Mouse (Mus musculus): Measurements from ENCODE around the gene Gmpr. TPM values are rescaled to one million over a fixed set of nuclear protein-coding genes. Genes with fewer than 3 reads are reported as not detected.

Gene Gmpr
- total RNA-seq, 1 experiment from 2014 or later: 201 TPM

DNA sequence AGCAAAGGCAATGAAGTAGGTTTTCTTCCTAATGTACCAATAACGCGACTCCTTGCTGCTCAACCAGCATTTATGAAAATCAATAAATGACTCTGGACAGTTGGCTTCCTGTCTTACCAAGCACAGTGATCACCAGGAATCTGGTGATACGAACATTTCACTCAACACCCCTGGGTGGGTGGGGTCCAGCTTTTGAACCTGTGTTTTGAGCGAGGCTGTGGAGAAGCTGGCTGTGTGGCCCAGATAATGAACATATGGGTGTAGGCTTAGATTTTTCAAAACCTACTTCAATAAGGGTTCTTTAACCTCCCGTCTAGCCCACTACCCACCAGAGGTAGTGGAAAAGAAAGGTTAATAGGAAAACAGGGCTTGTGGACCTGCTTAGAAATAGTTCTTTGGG is 4.5 kb upstream of the Gmpr start:
- no peak for DNase-seq

DNA sequence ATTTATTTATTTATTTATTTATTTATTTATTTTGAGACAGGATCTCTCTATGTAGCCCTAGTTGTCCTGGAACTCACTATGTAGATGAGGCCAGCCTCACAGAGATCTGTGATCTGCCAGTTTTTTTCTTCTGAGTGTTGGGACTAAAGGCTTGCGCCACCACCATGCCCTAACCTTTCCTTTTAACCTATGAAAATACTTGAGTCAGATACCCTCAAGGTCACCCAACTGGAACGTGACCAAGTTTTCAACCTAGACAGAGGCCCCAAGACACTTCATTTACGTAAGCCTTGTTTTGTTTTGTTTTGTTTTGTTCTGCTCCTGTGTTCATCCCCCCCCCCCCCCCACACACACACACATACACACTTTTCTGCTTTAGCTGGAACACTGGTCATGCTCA is 1.7 kb upstream of the Gmpr start:
- peak; percentile 81 for DNase-seq

DNA sequence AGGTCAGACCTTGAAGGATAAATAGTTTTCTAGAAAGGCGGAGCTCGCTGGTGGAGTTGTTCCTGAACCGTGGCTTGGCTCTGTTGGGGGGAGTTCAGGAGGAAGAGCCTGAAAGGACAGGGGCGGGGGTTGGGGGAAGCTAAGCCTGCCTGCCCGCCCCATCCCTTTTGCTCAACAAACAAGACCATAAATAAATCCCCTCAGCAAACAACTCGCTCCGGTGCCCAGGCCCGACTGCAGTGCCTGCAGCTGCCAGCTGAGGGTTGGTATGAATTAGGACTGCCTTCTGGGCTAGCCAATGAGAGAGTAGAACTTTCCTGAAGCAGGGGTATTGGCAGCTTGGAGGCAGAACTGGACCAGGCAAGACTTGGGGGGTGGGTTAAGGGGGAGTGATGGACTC is 1.3 kb downstream of the Gmpr start:
- peak; percentile 82 for DNase-seq

DNA sequence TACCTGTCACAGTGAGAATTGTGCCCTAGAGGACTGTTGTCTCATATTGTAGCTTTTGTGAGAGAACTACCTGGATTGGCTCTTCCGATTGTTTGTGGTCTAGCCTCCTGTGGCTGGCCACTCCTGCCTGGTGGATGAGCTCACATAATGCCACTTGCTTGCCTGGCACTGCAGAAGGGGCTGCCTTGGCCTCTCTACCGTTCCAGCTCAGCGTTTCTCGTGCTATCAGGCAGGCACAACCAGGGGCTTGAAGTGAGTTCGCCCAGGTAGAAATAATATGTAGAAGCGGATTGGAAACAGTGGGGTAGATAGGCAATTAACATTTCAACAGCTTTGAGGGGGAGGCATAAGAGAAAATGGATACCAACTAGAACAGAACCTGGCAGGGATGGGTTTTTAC is 2.1 kb downstream of the Gmpr start:
- no peak for DNase-seq

DNA sequence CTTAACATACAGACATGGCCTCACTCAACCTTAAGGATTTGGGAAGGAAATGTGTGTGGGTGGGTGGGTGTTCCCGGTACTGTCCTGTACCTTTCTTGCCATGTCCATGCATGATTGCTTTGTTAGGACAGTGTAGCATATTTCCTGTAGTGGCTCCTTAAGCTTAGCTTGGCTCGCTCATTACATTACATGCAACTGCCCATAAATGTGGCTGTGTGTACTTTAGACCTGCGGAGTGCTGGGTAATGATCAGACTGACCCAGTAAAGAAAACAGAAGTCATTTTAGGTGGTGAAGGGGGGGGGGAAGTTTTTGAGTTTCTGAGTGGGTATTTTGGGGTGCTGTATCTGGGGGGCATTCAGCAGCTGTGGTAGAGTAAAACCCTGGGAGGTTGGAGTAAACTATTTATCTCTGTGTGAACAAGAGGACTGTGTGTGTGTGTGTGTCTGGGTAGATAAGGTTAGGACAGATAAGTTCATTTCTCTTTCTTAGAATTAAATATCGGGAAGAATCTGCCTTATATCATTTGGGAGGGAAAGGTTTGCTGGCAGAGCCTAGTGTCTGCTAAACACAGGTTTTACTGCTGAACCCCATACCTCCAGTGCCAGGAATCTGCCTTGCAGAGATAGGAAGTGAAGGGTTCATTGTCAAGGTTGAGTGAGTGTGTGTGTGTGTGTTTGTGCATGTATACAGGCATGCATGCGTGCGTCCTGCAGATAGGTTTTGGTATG is 4.6 kb downstream of the Gmpr start:
- no peak for DNase-seq

DNA sequence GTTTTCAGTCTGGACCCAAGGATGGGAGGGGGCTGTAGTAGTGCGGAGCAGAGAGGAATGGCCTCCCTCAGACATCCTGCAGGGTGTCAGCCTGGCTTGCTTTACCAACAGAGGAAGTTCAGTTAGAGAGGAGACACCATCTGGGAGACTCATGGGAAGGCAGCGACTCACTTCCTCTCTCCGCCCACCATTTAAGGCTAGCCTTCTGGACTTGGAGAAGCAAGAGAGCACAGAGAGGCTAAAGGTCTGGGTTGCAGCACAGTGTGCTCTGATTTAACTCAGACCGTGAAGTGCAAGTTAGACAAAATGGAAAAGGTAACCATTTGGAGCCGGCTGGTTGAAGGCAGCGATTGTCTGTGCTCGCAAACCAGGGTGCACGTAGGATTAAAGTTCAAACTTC is 5.3 kb downstream of the Gmpr start:
- DNase-seq: peak; percentile 44

DNA sequence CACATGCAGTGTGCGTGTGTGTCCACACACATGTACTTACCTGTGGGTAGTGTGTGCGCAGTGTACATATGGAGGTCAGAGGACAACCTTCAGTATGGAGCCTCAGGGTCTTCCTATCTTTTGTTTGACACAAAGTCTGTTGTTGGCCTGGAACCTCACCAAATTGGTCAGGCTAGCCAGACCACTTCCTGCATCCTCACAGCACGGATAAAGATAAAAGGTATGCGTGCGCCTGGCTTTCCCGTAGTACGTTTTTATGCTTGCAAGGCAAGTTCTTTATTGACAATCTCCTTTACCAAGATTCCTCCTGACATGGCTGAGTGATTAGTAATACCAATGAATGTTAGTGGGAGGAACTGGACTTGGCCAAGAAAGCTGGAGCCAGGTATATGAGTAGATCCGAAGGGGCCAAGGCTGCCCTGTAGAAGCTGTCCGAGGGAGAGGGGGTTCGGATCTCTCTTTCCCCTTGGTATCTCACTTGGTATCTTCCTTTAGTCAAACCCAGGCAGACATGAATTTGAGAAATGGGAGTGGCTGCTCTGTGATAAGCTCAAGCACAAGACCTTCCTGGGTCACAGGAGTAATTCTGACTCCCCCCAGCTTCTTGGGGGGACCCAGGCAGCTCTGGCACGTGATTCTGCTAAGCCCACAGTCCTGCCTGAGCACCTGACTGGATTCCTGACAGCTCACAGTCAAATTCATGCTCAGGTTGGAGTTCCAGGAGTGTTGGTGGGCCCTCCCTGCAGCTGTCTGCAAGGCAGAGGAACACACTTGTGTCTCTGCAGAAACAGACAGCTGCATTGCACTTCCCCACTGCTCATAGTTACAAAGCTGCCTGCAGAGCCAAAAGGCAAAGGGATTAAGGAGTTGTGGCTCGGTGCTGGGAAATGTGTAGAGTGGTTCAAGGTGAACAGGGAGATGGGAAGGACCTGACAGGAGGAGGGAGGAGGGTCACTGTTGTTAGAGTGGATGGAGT is 6.1 kb downstream of the Gmpr start:
- no peak for DNase-seq

DNA sequence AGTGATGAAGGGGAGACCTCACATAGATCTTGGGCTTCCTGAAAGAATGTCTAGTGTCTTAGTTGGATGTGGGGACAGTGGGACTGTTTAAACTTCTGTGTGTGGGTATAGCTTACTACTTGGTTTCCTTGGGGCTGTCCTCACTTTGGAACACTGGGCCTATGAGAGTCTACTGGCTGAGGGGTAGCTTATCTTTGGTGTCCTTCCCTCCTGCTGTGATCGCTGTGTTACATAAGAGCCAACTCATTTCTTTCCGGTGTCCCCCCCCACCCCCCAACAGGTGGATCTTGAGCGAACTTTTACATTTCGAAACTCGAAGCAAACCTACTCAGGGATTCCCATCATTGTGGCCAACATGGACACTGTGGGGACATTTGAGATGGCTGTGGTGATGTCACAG is 6.9 kb downstream of the Gmpr start:
- DNase-seq: no peak

DNA sequence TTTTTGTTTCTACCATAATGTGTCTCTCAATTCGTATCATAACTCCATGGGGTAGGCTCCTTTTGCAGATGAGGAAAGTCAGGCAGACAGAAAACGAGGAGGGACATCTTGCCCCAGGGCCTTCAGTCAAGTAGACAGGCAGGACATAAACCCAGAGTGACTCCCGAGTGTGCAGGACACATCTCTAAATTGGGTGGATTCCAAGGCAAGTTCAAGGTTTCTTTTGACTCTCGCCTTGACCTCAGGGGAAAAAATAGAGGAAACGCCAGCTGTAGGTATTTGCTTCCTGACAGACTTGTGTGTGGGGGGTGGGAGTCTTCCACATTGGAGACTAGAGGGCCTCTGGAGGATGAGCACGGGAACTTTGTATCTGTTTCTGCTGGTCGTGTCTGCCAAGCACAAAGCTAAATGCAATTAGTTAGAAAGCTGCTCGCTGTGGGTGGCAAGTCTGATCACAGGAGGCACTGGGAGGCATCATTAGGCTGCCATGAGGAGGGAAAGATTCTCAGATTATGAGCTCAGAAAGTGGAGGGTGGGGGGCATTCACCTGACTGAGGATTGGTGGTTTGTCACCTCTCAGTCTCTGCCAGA is 7.7 kb downstream of the Gmpr start:
- no peak for DNase-seq

DNA sequence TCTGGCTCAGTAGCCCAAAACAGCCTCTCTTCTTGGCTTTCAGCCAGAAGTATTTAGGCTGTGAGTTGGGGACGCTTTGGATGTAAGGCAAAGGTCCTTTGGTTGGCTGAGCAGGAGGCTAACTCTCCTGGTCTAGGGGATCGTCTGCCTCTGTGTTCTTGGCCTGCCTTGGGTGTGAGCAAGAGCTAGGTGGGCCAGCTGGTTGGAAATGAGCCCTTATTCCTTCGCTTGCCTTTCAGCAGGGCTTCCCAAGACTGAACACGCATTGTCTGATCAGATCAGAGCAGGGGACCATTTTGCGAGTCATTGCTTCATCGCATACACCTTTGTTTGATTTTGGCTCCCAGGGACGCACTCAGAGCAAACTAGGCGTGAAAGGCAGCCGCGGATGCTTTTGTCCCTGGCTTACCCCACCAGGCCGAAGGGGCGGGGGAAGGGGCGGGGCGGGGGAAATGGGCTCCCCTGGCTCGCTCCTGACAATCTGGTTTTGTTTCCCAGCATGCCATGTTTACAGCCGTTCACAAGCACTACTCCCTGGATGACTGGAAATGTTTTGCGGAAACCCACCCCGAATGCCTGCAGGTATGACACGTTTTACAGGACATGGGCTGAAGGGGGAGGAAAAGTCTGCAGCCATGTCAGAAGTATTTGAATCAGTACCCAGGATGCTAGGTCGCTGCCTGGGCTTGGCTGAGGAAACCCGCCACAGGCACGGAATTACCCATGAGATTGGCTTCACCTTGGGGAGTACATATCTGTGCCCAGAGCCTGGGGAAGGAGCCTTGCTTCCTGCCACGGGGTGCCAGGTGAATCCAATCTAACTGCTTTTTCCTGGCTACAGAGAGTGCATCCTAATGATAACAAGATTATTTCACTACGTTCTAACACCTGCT is 9.5 kb downstream of the Gmpr start:
- DNase-seq: peak; percentile 52

DNA sequence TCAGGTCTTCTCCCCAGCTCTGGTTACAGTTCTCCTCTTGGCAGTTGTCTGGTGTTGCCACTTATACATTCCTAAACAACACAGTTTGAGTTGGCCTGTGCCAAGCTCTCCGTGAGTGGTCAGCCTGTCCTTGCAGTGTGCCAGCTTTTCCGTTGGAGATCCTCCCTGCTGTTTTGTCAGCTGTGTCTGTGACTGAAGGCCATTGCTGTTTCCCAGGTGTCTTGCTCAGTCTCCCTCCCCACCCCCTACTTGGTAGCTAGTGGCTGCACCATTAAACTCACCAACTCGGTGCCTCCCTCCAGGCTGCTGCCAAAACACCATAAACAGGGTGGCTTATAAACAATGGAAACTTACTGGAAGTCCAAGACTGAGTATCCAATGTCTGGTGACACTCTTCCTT is 17.1 kb downstream of the Gmpr start:
- peak; percentile 75 for DNase-seq

DNA sequence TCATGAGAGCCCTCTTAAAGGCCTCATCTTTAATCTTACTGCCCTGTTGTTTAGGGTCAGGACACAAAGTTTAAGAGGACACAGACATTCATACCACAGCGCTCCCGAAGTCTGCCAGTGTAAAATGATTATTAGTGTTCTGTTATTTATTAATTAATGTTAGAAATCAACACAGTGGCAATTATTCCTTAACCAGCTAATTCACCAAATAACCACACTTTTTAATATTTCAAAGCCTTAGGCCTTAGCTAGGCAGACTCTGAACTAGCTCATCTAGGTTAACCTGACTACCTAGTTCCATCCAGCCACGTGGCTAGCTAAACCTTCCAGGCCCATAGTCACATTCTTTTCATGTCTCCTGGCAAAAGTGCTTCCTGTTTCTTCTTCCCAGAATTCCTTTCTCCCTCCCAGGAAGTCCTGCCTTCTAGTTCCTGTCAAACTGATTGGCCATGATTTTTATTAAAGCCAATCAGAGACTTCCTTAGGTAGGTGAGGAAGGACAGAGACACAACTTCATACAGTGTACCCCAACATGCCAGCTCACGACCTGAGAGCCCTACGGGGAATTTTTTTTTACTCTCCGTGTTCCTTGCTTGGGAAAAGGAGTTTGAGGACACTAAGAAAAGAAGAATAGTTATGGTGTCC is 17.7 kb downstream of the Gmpr start:
- no peak for DNase-seq

DNA sequence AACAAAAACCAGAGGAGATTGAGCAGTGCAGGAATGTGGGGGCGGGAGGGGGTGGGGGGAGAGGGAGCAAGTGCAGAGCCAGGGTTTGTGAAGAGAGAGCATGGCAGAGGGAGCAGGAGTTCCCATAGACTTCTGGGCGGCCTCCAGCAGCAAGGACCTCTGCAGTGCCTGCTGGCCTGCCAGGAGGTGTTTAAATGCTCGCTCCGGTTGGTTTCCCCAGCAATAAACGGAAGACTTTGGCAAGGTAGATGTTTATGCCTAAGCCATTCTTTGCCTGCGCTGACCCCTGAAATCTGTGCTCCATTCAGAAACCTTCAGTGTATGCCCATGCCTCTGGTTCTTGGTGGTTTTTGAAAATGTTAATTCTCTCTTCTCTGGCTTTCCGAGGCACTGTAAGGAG is 19.0 kb downstream of the Gmpr start:
- DNase-seq: no peak

DNA sequence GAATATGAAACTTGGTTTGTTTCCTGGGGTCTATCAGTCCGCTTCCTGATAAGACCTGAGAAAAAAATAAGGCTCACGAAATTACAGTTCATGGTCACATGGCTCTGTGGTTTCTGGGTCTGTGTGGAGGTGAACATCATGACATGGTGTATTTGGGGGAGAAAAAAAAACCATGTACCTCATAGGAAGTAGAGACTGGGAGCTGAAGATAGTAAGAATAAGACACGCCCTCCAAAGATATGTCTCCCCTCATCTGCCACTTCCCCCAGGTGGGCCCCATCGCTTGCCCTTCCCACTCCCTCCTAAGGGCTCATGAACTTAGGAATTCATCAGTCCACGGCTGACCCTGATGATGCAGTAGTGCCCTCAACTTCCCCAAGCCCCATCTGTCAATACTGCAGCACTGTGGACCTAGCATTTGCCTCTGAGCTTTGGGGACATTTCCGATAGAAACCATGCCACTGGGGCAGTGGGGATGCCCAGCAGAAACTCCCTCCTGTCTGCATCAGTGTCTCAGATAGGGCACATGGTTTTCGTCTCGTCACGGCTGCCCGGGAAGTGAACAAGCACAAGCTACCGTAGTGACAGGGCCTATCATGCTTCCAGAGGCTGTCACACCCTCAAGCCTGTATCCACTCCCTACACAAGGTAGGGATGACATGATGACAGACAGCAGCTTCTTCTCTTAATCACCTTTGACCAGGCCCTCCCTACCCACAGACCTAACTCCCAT is 20.2 kb downstream of the Gmpr start:
- DNase-seq: no peak

DNA sequence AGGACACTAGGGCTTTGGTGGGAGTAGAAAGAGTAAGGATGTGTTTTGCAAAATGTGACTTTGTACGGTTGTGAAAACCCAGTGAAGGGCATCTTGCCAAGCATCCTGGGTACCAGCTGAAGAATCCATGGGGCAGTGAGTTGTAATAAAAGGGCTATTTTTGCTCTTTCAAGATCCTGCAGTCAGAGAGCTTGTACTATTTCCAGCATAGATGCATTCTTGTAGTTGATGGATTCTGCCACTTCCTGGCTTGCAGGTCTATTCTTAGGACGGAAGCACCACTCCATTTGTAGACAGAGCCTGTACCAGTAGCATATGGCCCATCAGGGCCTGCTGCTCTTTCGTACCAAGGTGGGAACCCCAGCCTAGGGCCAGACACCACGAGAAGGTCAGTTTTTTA is 21.5 kb downstream of the Gmpr start:
- DNase-seq: no peak

DNA sequence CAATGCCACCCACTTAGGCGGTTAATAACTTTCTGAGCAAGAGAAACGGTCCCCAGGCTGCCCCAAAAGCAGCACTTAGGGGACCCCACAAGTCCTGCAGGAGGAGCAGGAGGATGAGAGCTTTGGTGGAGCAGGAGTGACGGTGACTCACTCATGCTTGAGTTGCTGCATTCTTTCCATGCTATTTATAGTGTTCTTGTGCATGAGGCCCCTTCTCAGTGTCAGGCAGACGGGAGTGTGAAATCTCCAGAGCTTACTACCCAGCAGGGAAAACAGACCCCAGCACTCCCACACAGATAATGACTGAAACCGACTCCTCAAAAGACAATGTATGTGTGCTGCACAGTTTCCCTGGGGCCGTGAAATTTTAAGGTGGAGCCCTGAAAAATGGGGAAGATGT is 23.5 kb downstream of the Gmpr start:
- DNase-seq: no peak

DNA sequence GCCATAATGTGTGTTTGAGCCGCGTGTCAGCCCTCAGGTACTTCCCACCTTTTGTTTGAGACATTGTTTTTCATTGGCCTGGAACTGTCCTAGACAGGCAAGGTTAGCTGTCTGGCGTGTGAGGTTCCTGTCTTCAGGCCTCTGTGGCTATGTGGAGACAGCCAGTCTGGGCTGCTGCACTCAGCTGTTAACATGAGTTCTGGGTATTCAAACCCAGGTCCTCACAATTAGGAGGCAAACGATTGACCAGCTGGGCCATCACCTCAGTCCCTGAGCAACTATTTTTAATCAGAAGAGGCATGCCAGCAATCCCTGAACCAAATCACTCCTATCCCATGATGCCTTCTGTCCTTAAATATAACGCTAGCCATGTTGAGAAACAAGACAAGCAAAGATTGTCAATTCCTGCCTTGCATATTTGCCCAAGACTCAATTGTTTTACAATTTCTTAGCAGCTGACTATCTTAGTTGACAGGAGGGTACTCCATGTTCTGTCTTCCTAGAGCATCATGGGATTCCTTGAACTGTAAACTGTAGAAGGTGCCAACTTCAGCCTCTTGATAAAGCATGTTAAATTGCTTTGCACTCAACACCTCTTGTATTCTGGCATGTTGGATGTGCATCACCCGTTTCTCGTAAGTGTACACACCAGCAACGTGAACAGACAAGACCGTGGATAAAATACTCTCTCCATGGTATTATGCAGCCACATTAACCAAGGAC is 28.6 kb downstream of the Gmpr start:
- DNase-seq: no peak

DNA sequence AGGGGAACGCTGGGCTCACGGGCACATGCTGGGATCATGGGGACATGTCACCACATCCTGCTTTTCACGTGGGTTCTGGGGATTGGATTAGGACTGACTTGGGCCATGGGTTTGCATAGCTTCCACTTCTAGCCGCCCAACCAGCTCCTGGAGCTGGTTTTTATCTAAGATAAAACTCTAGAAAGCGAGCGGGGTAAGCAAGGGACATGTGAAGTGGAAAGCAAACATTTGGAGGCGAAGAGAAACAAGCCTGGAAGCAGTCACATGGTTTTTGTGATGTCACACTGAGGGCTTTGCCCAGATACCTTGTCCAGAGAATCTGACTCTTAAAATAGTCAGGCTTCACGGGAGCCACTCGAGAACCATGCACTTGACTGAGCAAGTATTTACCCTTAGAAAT is 29.9 kb downstream of the Gmpr start:
- no peak for DNase-seq

DNA sequence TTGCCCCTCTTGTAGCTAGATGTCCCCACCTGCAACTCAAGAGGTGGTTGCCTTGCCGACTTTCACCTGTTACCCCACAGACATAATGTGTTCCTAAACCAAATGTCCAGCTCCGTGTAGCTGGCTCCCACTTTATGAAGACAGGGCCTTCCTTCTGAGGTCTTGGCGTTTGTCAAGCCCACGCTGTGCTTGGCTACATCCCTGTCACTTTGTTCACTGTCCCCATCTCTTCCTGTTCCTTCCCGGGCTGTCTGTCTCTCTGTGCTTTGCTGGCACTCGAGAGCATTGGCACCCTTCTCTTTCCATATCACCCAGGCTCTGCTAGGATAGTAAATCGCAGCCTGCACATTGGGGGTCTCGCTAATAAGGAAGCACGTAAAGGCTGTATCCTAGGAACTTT is 30.8 kb downstream of the Gmpr start:
- DNase-seq: no peak

DNA sequence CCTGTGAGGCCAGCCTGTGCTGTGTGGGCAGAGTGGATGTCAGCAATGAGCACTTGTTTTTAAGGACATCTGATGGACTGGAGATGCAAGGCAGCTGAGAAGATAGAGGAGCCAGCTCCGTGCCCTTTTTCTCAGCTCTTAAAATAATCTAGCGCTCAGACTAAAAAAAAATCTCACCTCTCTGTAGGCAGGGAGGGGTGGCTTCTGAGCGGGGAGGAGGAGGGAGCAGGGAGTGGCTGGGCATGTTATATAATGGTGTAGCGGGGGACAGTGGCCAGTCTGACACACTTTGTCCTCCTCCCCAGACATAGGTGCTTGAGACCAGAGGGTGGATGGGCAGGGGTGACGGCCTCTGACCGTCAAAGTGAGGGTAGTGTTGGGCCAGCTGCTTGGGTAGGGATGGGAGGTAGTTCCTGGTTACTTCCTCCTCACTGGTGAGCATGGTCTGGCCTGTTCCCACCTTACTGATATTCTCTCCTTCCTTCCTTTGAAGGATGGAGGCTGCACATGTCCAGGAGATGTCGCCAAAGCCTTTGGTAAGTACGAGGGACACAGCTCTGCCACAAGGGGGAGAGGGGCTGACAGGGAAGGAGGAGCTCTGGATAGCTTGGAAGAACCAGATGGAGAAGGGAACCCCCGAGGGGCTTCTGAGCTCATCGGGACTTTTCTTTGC is 31.4 kb downstream of the Gmpr start:
- peak; percentile 80 for DNase-seq
